Mouse (Mus musculus): ENCODE data around the gene Timm9. TPM values are rescaled to one million over a fixed set of nuclear protein-coding genes. Genes with fewer than 3 reads are reported as not detected.
A peak's percentile ranks its signal among the peaks of the same experiment; 100 is the strongest.

Timm9 gene
- total and polyA plus RNA-seq, 3 experiments, result 68.4 to 147 TPM; not detected in 1

DNA sequence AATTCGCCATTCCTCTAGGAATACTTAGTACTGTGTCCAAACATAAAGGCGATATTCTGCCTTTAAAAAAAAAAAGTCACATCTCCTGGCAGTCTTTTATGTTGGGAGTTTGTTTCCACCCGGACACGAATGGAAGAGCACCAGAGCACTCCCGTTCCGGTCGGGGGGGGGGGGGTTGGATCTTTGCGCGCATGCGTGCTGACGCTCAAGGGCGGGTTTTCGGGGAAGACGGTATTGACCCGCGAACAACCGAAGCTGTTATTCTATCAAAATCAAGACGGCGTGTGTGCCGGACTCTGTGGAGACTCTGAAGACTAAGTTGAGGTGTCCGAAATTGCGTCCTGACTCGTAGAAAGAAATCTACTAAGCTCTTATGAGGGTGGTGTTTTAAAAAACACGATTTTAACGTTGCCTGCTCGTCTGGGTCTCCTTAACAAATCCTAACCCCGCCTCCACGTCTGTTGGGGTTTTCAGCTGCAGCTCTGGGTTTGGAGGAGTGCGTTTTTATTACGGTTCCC, 549 bp upstream of the Timm9 start:
- Histone ChIP-seq H3K4me1 (ENCODE audit: control insufficient read depth in 1 of 2, insufficient read depth in 2 of 2, low read length in 2 of 2) (peaks cover 0 to 7% of the 10 kb centered on the region in 2 experiments; a peak in 2 of 4 replicates), H3K27ac (ENCODE audit: control insufficient read depth, low read depth, low read length) (peak overlapping the region; percentile 99), H3K27me3 (ENCODE audit: control insufficient read depth in 1 of 2, insufficient read depth in 2 of 2, low read length in 2 of 2) (no peaks in the 10 kb centered on the region), H3K9ac (ENCODE audit: control insufficient read depth, low read depth, low read length, poor library complexity, severe bottlenecking) (peak overlapping the region; percentile 96), H3K4me3 (ENCODE audit: control insufficient read depth in 1 of 2, insufficient read depth in 1 of 2, low read depth in 2 of 2, low read length in 2 of 2) (peak overlapping the region; percentile 70 to 81), H3K79me2 (ENCODE audit: control insufficient read depth, insufficient read depth, low read length, poor library complexity) (peaks cover 31% of the 10 kb centered on the region), H3K36me3 (ENCODE audit: control insufficient read depth in 1 of 2, insufficient read depth in 2 of 2, low read length in 2 of 2) (peaks cover 5 to 21% of the 10 kb centered on the region in 2 experiments; a peak in 3 of 4 replicates), H3K9me3 (replicated peaks; ENCODE audit: insufficient read depth, low read length) (no peaks in the 10 kb centered on the region)
- TF ChIP-seq MEF2A (IDR thresholded peaks at IDR 0.05; ENCODE audit: extremely low read depth, insufficient replicate concordance, low read depth, low read length, poor library complexity, severe bottlenecking) (no peak), GATA1 (IDR thresholded peaks at IDR 0.05; ENCODE audit: low read depth, low read length) (no peak), ZC3H11A (IDR thresholded peaks at IDR 0.05; ENCODE audit: low read depth, low read length) (no peak), CHD2 (IDR thresholded peaks at IDR 0.05; ENCODE audit: low read length) (no peak), NRF1 (IDR thresholded peaks at IDR 0.05; ENCODE audit: insufficient read depth, low read depth, low read length, poor library complexity, severe bottlenecking) (peak; percentile 82), UBTF (IDR thresholded peaks at IDR 0.05; ENCODE audit: borderline replicate concordance, insufficient read depth, low read depth, low read length) (no peak), MAZ (IDR thresholded peaks at IDR 0.05; ENCODE audit: low read depth, low read length) (peak; percentile 96), USF2 (IDR thresholded peaks at IDR 0.05; ENCODE audit: borderline replicate concordance in 1 of 2, insufficient read depth in 1 of 2, low read depth in 1 of 2, low read length in 2 of 2) (no peak), RAD21 (IDR thresholded peaks at IDR 0.05; ENCODE audit: low read depth, low read length) (no peak), MYB (IDR thresholded peaks at IDR 0.05; ENCODE audit: low read depth, low read length) (peak; percentile 40), GABPA (IDR thresholded peaks at IDR 0.05; ENCODE audit: low read depth, low read length) (no peak), KAT2A (conservative IDR thresholded peaks at IDR 0.05; ENCODE audit: low read depth, low read length) (peak; percentile 58), TBP (IDR thresholded peaks at IDR 0.05; ENCODE audit: low read depth, low read length) (peak; percentile 68; the same call in 1 of the 2 replicates), POLR2A (IDR thresholded peaks at IDR 0.05; ENCODE audit: control insufficient read depth in 1 of 2, insufficient read depth in 1 of 2, low read depth in 1 of 2, low read length in 2 of 2, poor library complexity in 1 of 2) (peak; percentile 66 to 83), SMC3 (IDR thresholded peaks at IDR 0.05; ENCODE audit: low read depth, low read length) (no peak), SIN3A (IDR thresholded peaks at IDR 0.05; ENCODE audit: low read length) (peak; percentile 77), POLR2AphosphoS5 (IDR thresholded peaks at IDR 0.05; ENCODE audit: borderline replicate concordance, low read depth, low read length) (no peak), BHLHE40 (IDR thresholded peaks at IDR 0.05; ENCODE audit: borderline replicate concordance, low read depth, low read length) (no peak), JUND (IDR thresholded peaks at IDR 0.05; ENCODE audit: low read depth, low read length) (no peak), NELFE (IDR thresholded peaks at IDR 0.05; ENCODE audit: low read depth, low read length) (peak; percentile 89), TCF12 (IDR thresholded peaks at IDR 0.05; ENCODE audit: low read depth, low read length) (peak; percentile 57; the same call in 1 of the 2 replicates), ELF1 (IDR thresholded peaks at IDR 0.05; ENCODE audit: low read depth, low read length) (peak; percentile 65; the same call in 1 of the 2 replicates), ZMIZ1 (IDR thresholded peaks at IDR 0.05; ENCODE audit: low read depth, low read length) (peak; percentile 49), E2F4 (IDR thresholded peaks at IDR 0.05; ENCODE audit: borderline replicate concordance, low read depth, low read length) (0 out of 2 replicates have a peak, but pooled peaks have one; percentile 59), MAFK (IDR thresholded peaks at IDR 0.05; ENCODE audit: borderline replicate concordance, low read depth, low read length) (no peak), ETS1 (IDR thresholded peaks at IDR 0.05; ENCODE audit: low read depth, low read length) (peak; percentile 30; the same call in 1 of the 2 replicates), RCOR1 (IDR thresholded peaks at IDR 0.05; ENCODE audit: low read depth, low read length) (0 out of 2 replicates have a peak, but pooled peaks have one; percentile 16), HCFC1 (IDR thresholded peaks at IDR 0.05; ENCODE audit: low read depth, low read length) (peak; percentile 88), EP300 (IDR thresholded peaks at IDR 0.05; ENCODE audit: low read depth in 1 of 2, low read length in 2 of 2) (peak in 1 of 2 experiments; percentile 40; a peak in 1 of 4 replicates), CHD1 (IDR thresholded peaks at IDR 0.05; ENCODE audit: low read depth, low read length) (0 out of 2 replicates have a peak, but pooled peaks have one; percentile 29), ZKSCAN1 (IDR thresholded peaks at IDR 0.05; ENCODE audit: low read depth, low read length) (no peak), POLR2AphosphoS2 (IDR thresholded peaks at IDR 0.05; ENCODE audit: low read length) (peak; percentile 65; the same call in 1 of the 2 replicates), ZNF384 (IDR thresholded peaks at IDR 0.05; ENCODE audit: low read depth, low read length) (peak; percentile 78)
- peak; percentile 96 for DNase-seq (ENCODE audit: low read depth, low spot score)
